Mouse (Mus musculus): Measurements from ENCODE around the gene R3hdm1.

GRCm38 (mm10) chr1:128098309-128098708 is 4.8 kb upstream of the R3hdm1 start:
- TF ChIP-seq CTCF (IDR thresholded peaks at IDR 0.05; ENCODE audit: extremely low read depth, insufficient read depth, insufficient read length, insufficient replicate concordance) (no peak), POLR2A (IDR thresholded peaks at IDR 0.05; ENCODE audit: low read depth, low read length) (no peak)
